Mouse (Mus musculus) kidney, embryonic 15.5 days (tissue): ENCODE results near the gene Crbn. TPM values are rescaled to one million over a fixed set of nuclear protein-coding genes. Genes with fewer than 3 reads are reported as not detected.

ENCODE experiments used
- ATAC-seq: fragments of 200-750 bp; cut with Nextera tagmentation; replicated peaks from 2 replicates; pipeline ENCODE4 v1.8.0; 2017; ENCODE audit warnings: moderate TSS enrichment; ENCODE audit not compliant: low FRiP score
- H3K27ac ChIP-seq: fragments of 300-500 bp; sonication (generic); 2 replicates; pipeline ENCODE4 v1.5.1; 2015; ENCODE audit warnings: mild to moderate bottlenecking, inconsistent platforms
- H3K27me3 ChIP-seq: fragments of 300-500 bp; sonication (generic); 2 replicates; pipeline ENCODE4 v1.6.1; 2015; ENCODE audit warnings: inconsistent platforms
- H3K36me3 ChIP-seq: fragments of 300-500 bp; sonication (generic); 2 replicates; pipeline ENCODE4 v1.6.1; 2015; ENCODE audit warnings: inconsistent platforms
- H3K4me1 ChIP-seq: fragments of 300-500 bp; sonication (generic); 2 replicates; pipeline ENCODE4 v1.6.1; 2015; ENCODE audit warnings: inconsistent platforms
- H3K4me2 ChIP-seq: fragments of 300-500 bp; sonication (generic); 2 replicates; pipeline ENCODE4 v1.6.1; 2015; ENCODE audit warnings: moderate library complexity, mild to moderate bottlenecking, inconsistent platforms
- H3K4me3 ChIP-seq: fragments of 300-500 bp; sonication (generic); replicated peaks from 2 replicates; pipeline ENCODE4 v1.5.1; 2015; ENCODE audit warnings: mild to moderate bottlenecking, inconsistent platforms
- H3K9ac ChIP-seq: fragments of 300-500 bp; sonication (generic); 2 replicates; pipeline ENCODE4 v1.6.1; 2015; ENCODE audit warnings: mild to moderate bottlenecking, inconsistent platforms
- H3K9me3 ChIP-seq: fragments of 300-500 bp; sonication (generic); replicated peaks from 2 replicates; pipeline ENCODE4 v1.6.1; 2016; ENCODE audit warnings: inconsistent platforms
- WGBS: fragments of 180-500 bp; shearing (Covaris S2); methylation state at CpG from one replicate; pipeline ENCODE4 v1.1.7; 2015; ENCODE audit warnings: mixed read lengths; 5-methylcytosine and 5-hydroxymethylcytosine counted together
- polyA plus RNA-seq: library from polyadenylated mRNA; unstranded; fragments of >200 nt; fragmentation: Nextera tagmentation; extraction: Ambion mirVana; gene quantifications from 2 replicates; pipeline ENCODE4 v1.2.1, GENCODE M21; 2015

Gene Crbn
- polyA plus RNA-seq, 1 experiment from 2014 or later: 47.2 TPM

DNA sequence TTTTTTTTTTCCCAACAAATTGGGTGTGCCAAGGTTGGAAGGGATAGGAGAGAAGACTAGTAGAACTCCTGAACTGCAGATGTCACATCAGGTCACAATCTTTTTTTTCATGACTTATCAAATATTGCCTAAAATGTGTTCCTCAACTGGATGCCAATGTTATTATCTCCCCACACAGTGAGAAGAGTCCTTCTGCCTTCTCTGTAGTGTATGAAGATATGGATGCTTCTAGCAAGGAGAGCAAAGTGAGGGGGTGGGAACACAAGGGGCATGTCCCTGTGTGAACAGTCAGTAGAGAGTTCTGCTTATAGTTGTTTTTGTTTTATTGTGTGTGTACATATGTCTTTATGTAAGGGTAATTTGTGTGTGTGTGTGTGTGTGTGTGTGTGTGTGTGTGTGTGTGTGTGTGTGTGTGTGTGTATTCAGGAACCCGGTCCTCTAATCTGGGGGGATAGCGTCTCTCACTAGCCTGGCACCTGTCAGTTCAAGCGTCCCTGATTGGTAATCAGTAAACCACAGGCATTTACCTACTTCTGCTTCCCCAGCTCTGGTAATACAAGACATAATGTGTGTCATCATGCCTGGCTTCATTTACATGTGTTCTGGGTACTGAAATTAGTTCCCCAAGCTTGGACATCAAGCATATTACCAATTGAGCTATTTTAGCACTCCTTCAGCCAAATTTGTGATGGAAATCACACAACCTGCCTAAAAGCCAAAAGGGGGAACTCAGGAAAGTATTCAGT, 39.2 kb downstream of the Crbn start:
- no peaks in the 10 kb centered on the region for H3K27me3 ChIP-seq
- H3K9ac ChIP-seq: no peak overlapping the region
- no peaks in the 10 kb centered on the region for H3K4me1 ChIP-seq
- no peak overlapping the region for H3K4me2 ChIP-seq
- no peak for ATAC-seq
- no peak overlapping the region for H3K27ac ChIP-seq
- no peak overlapping the region for H3K4me3 ChIP-seq
- no peaks in the 10 kb centered on the region for H3K36me3 ChIP-seq
- no peaks in the 10 kb centered on the region for H3K9me3 ChIP-seq
- 78% methylated on average over 3 of the region's 3 CpGs for WGBS

DNA sequence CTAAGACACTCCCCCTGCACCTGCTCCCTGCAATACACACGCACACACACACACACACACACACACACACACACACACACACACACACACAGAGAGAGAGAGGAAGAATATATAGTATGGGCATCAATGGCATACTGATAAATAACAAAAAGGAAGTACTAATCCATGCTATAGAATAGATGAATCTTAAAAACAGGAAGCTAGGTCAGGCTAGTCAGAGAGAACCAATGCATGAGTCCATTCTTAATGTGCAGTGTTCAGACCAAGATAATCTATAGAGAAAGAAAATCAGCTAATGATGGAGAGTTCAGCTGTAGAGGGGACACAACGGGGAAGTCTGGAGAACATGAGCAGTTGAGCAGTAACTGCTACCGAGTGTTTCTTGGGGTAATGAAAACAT, 41.6 kb downstream of the Crbn start:
- 84% methylated on average over 3 of the region's 3 CpGs for WGBS
- H3K9me3 ChIP-seq: no peaks in the 10 kb centered on the region
- no peak overlapping the region for H3K4me2 ChIP-seq
- no peak for ATAC-seq
- H3K27me3 ChIP-seq: no peaks in the 10 kb centered on the region
- no peak overlapping the region for H3K4me3 ChIP-seq
- H3K27ac ChIP-seq: no peak overlapping the region
- no peak overlapping the region for H3K9ac ChIP-seq
- H3K4me1 ChIP-seq: no peaks in the 10 kb centered on the region
- H3K36me3 ChIP-seq: no peaks in the 10 kb centered on the region

DNA sequence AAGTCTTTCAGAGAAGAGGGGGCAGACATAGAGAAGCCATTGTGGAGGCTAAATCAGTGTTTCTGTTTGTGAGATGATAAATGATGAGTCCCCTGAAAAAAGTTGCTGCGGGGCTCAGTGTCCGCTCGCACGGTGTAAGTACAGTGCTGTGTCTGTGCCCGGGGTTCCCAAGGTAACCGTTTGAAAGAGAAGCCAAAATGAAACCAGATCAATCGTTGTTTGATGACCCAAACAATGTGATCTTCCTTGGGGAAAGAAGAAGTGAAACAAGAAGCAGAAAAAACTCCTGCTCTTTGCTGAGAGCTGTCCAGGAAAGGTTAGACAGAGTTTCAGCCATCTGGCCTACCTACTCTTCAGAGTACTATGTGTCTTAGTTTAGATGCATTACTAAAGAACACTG, 49.6 kb downstream of the Crbn start:
- 77% methylated on average over 7 of the region's 7 CpGs for WGBS
- Histone ChIP-seq H3K4me2 (no peak overlapping the region), H3K9me3 (no peaks in the 10 kb centered on the region), H3K4me3 (no peak overlapping the region), H3K9ac (no peak overlapping the region), H3K36me3 (no peaks in the 10 kb centered on the region), H3K4me1 (no peaks in the 10 kb centered on the region), H3K27ac (no peak overlapping the region), H3K27me3 (no peaks in the 10 kb centered on the region)
- ATAC-seq: no peak

DNA sequence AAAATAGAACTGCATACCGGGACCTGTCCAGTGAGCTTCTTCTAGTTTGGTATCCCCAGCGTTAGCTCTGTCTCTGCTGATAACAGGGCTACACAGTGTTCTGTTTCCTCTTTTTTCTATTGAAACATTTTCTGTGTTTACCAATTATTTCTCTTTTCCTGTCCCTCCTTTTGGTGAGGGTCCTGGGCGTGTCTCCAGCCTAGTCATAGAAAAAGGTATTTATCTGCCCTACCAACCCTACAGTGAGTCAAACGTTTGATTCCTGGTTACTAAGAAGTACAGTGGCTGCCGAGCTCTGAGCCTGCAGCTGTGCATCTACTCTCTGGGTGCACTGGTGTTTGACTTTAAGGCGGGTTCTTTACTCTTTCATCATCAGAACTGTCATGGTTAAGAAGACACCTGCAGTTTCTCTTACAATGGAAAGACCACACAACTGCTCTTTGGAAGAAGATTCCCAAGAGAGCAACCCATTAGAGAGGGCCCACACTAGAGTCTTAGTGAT, 50.9 kb downstream of the Crbn start, which contains the start of gene Il5ra:
TSS of gene Il5ra (minus strand) at position 151 of the 502 bp plus-strand sequence.
- H3K27ac ChIP-seq: no peak within 1 kb of the TSS

DNA sequence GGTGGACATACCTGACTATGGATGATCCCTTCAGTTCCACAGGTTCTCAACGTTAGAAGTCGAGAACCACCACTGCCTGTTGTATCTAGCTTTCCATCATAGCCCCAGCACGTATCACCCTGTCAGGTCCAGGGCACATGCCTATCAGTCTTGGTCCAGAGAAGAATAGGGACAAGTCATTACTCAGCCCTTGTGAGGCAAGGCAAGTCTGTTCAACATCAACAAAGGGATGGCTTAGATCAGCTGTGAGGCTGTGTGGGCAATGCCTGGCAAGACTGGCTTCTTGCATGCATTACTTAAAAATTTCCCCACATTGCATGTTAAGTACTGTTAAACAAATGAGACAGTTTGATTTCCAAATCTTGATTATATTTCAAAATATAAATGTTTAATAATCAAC, 52.1 kb downstream of the Crbn start:
- H3K36me3 ChIP-seq: no peaks in the 10 kb centered on the region

More for the DNA sequence above, 50.9 kb downstream of the Crbn start, which contains the start of gene Il5ra:
- H3K4me1 ChIP-seq: no peaks in the 10 kb centered on the region
- 74% methylated on average over 6 of the region's 6 CpGs for WGBS
- no peaks in the 10 kb centered on the region for H3K9me3 ChIP-seq
- H3K9ac ChIP-seq: no peak within 1 kb of the TSS
- no peak for ATAC-seq
- H3K27me3 ChIP-seq: no peaks in the 10 kb centered on the region
- H3K4me2 ChIP-seq: no peak within 1 kb of the TSS
- H3K36me3 ChIP-seq: no peaks in the 10 kb centered on the region
- H3K4me3 ChIP-seq: no peak within 1 kb of the TSS

DNA sequence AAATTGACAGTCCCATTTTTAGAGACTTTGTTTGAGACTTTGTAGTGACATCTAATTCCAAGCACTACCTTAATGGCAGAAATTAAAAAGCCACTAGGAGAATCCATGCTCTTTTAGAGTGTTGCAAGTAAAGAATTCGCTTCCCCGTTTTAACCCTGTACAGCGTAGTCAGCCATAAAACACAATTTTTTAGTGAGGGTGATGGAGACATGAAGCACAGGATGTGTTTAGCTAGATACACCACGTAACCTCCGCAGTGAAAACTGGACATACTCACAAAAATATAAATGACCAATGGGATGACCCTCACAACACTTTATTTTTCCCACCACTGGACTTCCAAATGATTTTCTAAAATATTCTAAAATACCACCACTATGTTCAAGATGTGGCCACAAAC, 52.6 kb downstream of the Crbn start:
- H3K9me3 ChIP-seq: no peaks in the 10 kb centered on the region
- no peaks in the 10 kb centered on the region for H3K27me3 ChIP-seq
- 89% methylated on average over 5 of the region's 5 CpGs for WGBS
- no peaks in the 10 kb centered on the region for H3K36me3 ChIP-seq
- no peak overlapping the region for H3K4me2 ChIP-seq
- no peak overlapping the region for H3K9ac ChIP-seq
- H3K4me3 ChIP-seq: no peak overlapping the region
- no peak overlapping the region for H3K27ac ChIP-seq
- ATAC-seq: no peak
- no peaks in the 10 kb centered on the region for H3K4me1 ChIP-seq

More for the DNA sequence above, 52.1 kb downstream of the Crbn start:
- H3K27me3 ChIP-seq: no peaks in the 10 kb centered on the region
- ATAC-seq: no peak
- no peak overlapping the region for H3K27ac ChIP-seq
- H3K9ac ChIP-seq: no peak overlapping the region
- no peak overlapping the region for H3K4me2 ChIP-seq
- H3K4me1 ChIP-seq: no peaks in the 10 kb centered on the region
- no peaks in the 10 kb centered on the region for H3K9me3 ChIP-seq
- 85% methylated on average over 3 of the region's 3 CpGs for WGBS
- no peak overlapping the region for H3K4me3 ChIP-seq

DNA sequence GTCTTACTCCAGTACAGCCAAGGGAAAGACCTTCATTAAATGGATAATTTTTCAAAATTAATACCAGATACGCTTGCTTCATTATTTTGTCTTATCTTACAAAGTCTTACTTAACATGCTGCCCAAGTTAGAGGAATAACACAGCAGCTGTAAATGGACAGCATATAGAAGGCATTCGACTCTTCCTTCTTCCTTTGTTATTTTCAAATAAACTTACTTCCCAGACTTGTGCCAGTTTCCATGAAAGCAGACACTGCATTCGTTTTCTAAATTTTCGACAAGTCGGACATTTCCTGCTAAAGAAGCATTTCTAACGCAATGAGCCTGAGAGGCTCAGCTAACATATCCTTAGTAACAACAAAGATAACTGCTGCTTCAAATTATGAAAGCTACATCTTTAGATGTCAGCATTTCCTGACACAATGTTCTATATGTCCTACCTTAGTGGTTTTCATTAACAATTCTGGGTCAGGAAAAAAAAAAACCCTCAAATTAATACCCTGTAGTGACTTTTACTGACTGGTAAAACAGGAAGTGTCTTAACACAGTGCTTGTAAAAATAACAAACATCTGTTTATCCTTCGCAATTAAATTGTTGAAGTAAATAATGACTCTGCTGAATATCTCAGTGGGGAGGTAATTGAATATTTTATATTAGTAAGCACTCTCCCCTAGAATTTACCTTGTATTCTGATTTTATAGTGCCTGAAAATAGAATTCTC, 54.0 kb downstream of the Crbn start:
- WGBS: 72% methylated on average over 7 of the region's 7 CpGs
- no peak for ATAC-seq
- H3K9ac ChIP-seq: no peak overlapping the region

DNA sequence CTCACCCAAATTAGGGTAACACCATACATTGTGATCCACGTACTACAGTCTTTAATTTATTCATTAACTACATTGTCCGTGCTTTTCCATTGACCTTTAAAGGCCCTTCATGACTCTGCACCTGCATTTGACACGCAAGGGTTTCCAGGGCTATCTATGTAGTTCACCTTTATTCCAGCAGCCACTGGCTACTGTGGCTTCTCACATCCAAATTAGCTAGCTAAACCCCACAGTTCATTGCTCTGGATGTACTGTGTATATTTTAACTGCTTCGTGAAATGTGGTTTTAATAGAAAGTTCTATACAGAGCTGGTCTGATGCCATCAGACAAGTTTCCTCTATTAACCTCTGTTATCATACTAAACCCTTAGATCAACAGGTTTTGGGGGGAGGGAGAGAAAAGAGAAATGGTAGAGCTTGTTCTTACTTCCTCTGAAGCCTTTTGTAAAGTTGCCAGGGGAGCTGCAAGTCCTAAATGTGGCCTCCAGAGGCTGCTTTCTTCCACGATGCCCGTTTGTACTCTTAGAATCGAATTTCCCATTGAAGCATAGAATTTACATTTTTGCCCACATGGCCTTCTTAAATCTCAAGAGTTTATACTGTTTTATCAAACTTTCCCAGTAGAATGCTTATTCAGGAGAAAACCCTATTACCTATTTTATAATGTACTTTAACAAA, 56.2 kb downstream of the Crbn start:
- H3K27me3 ChIP-seq: no peaks in the 10 kb centered on the region
- H3K36me3 ChIP-seq: no peaks in the 10 kb centered on the region
- H3K4me1 ChIP-seq: no peaks in the 10 kb centered on the region
- H3K4me2 ChIP-seq: no peak overlapping the region
- no peak overlapping the region for H3K4me3 ChIP-seq
- no peak for ATAC-seq
- no peak overlapping the region for H3K9ac ChIP-seq
- no peak overlapping the region for H3K27ac ChIP-seq
- WGBS: 70% methylated on average over 7 of the region's 7 CpGs
- H3K9me3 ChIP-seq: no peaks in the 10 kb centered on the region

More for the DNA sequence above, 54.0 kb downstream of the Crbn start:
- no peak overlapping the region for H3K27ac ChIP-seq
- H3K4me1 ChIP-seq: no peaks in the 10 kb centered on the region
- no peaks in the 10 kb centered on the region for H3K27me3 ChIP-seq
- H3K9me3 ChIP-seq: no peaks in the 10 kb centered on the region
- no peaks in the 10 kb centered on the region for H3K36me3 ChIP-seq
- no peak overlapping the region for H3K4me2 ChIP-seq
- no peak overlapping the region for H3K4me3 ChIP-seq

DNA sequence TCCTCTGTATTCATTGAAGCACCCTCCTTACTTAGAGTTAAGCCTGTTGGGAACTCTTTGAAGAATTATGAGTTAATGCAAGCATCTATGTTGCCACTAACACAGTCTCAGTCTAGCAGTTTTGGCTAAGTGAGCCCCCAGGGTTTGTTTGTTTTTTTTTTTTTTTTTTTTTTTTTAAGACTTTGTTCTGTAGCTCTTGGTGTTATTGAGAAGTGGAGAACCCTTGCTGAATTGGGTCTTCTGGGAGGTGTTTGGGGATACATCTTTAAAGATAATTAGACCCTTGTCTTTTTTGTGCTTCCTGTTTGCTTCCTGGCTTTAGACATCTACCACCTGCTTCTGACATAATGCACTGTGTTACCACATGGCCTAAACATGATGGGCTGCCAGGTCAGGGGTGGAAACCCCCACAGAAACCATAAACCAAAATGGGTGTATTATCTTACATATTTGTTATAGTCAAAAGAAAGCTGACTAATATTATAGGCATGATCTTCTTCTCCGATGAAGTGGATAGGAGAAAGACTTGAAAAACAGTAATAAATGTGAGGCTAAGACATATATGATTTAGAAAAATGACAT, 59.5 kb downstream of the Crbn start:
- no peak for ATAC-seq
- H3K9ac ChIP-seq: no peak overlapping the region
- H3K4me2 ChIP-seq: no peak overlapping the region
- no peak overlapping the region for H3K27ac ChIP-seq
- H3K9me3 ChIP-seq: no peaks in the 10 kb centered on the region
- no peaks in the 10 kb centered on the region for H3K36me3 ChIP-seq
- no peaks in the 10 kb centered on the region for H3K4me1 ChIP-seq
- WGBS: 88% methylated on average over 1 of the region's 1 CpGs
- H3K27me3 ChIP-seq: no peaks in the 10 kb centered on the region
- H3K4me3 ChIP-seq: no peak overlapping the region

DNA sequence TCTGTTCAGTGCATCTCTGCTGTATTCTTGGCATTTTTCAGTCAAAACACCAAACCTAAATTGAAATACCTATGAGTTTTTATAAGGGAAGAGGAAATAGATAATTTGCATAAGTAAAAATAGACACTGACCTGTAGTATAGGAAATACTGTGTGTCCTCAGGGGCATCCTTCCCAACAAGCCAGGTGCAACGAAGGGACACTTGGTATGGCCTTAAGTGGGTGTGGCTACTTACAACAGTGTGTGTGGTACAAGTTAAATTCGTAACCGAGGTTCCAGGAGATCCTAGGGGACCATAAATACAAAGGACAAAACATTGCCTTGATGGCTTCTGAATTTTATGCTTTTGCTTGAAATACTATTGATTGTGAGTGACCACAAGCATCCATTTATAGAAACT, 61.6 kb downstream of the Crbn start:
- Histone ChIP-seq H3K27me3 (no peaks in the 10 kb centered on the region), H3K4me3 (no peak overlapping the region), H3K36me3 (no peaks in the 10 kb centered on the region), H3K4me2 (no peak overlapping the region), H3K27ac (no peak overlapping the region), H3K4me1 (no peaks in the 10 kb centered on the region), H3K9ac (no peak overlapping the region), H3K9me3 (no peaks in the 10 kb centered on the region)
- WGBS: 82% methylated on average over 3 of the region's 3 CpGs
- no peak for ATAC-seq

DNA sequence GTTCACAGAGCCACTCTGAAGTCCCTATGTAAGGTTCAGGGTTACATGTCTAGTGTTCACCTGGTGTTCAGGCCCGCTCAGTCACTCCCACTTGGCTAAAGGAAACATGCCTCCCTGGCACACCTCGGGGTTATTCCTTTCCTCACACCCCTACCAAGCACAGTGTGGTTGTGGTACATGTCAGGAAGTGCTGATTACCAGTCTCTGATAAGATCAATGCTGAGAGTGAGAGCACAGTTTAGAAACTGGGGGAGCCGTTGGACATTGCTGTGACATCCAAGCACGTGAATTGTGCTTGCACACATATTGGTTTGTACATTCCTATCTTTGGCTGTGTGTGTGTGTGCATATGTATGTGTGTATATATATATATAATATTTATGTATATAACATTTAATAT, 67.3 kb downstream of the Crbn start:
- no peak overlapping the region for H3K4me3 ChIP-seq
- H3K27me3 ChIP-seq: no peaks in the 10 kb centered on the region
- H3K9ac ChIP-seq: no peak overlapping the region
- no peak overlapping the region for H3K4me2 ChIP-seq
- no peak for ATAC-seq
- no peaks in the 10 kb centered on the region for H3K9me3 ChIP-seq
- H3K36me3 ChIP-seq: no peaks in the 10 kb centered on the region
- 72% methylated on average over 4 of the region's 4 CpGs for WGBS
- H3K4me1 ChIP-seq: no peaks in the 10 kb centered on the region
- no peak overlapping the region for H3K27ac ChIP-seq
